Mouse (Mus musculus) ES-Bruce4 (cell line): ENCODE measurements at regions not wholly inside any gene's neighbourhood (a gene's known extent, or its start where the extent isn't known, plus 50 kb on each side); places are given as distances from the start of the nearest gene placed in this dataset.

Experiments used
- H3K27ac ChIP-seq: 2 replicates; pipeline ENCODE4 v1.5.1; 2012; ENCODE audit warnings: low read length, inconsistent platforms; ENCODE audit not compliant: insufficient read depth
- H3K27me3 ChIP-seq: 2 replicates; pipeline ENCODE4 v1.6.1; 2012; ENCODE audit warnings: mild to moderate bottlenecking, low read length, inconsistent platforms; ENCODE audit not compliant: control insufficient read depth, poor library complexity, insufficient read depth, severe bottlenecking
- H3K36me3 ChIP-seq: 2 replicates; pipeline ENCODE4 v1.6.1; 2012; ENCODE audit warnings: inconsistent platforms, mild to moderate bottlenecking, low read length, moderate library complexity; ENCODE audit not compliant: control insufficient read depth, poor library complexity, insufficient read depth, severe bottlenecking
- H3K4me1 ChIP-seq: one replicate; pipeline ENCODE4 v1.8.1; 2011; ENCODE audit warnings: low read length; ENCODE audit not compliant: control insufficient read depth, insufficient read depth
- H3K4me3 ChIP-seq: 2 replicates; pipeline ENCODE4 v1.5.1; 2011; ENCODE audit warnings: low read depth, mild to moderate bottlenecking, low read length
- H3K9ac ChIP-seq: 2 replicates; pipeline ENCODE4 v1.6.1; 2012; ENCODE audit warnings: low read depth, mild to moderate bottlenecking, inconsistent platforms; ENCODE audit not compliant: poor library complexity, severe bottlenecking
- H3K9me3 ChIP-seq: replicated peaks from 2 replicates; pipeline ENCODE4 v1.6.1; 2012; ENCODE audit warnings: mild to moderate bottlenecking, low read length, inconsistent platforms; ENCODE audit not compliant: control insufficient read depth, poor library complexity, insufficient read depth, severe bottlenecking
- CTCF ChIP-seq: IDR thresholded peaks from one replicate; pipeline ENCODE4 v1.8.1; 2011; ENCODE audit warnings: low read depth, low read length
- EP300 ChIP-seq: IDR thresholded peaks from 2 replicates; pipeline ENCODE4 v1.6.1; 2011; ENCODE audit warnings: low read depth, low read length; ENCODE audit not compliant: insufficient read depth
- POLR2A ChIP-seq: IDR thresholded peaks from one replicate; pipeline ENCODE4 v1.8.1; 2011; ENCODE audit warnings: low read length; ENCODE audit not compliant: insufficient read depth

- H3K36me3 ChIP-seq: no peaks in the 10 kb centered on the region
- no peak overlapping the region for H3K27ac ChIP-seq
- no peaks in the 10 kb centered on the region for H3K4me1 ChIP-seq
- H3K9ac ChIP-seq: no peak overlapping the region
- H3K27me3 ChIP-seq: no peaks in the 10 kb centered on the region
- no peak overlapping the region for H3K4me3 ChIP-seq
- TF ChIP-seq POLR2A (no peak), EP300 (no peak), CTCF (no peak)
- H3K9me3 ChIP-seq: no peaks in the 10 kb centered on the region
Observed at GRCm38 (mm10) chr6:13006596-13006995, 63.0 kb upstream of the Tmem106b start.

GRCm38 (mm10) chr6:12994701-12995100 is 74.9 kb upstream of the Tmem106b start:
- Histone ChIP-seq H3K27me3 (no peaks in the 10 kb centered on the region), H3K36me3 (no peaks in the 10 kb centered on the region), H3K9me3 (no peaks in the 10 kb centered on the region), H3K4me1 (no peaks in the 10 kb centered on the region), H3K27ac (no peak overlapping the region), H3K9ac (no peak overlapping the region), H3K4me3 (no peak overlapping the region)
- no peak for TF ChIP-seq POLR2A
- TF ChIP-seq CTCF: no peak
- TF ChIP-seq EP300: no peak

- Histone ChIP-seq H3K36me3 (no peaks in the 10 kb centered on the region), H3K4me1 (no peaks in the 10 kb centered on the region), H3K27me3 (no peaks in the 10 kb centered on the region), H3K9me3 (no peaks in the 10 kb centered on the region), H3K4me3 (no peak overlapping the region), H3K27ac (no peak overlapping the region), H3K9ac (no peak overlapping the region)
- TF ChIP-seq POLR2A (no peak), CTCF (no peak), EP300 (no peak)
Observed at GRCm38 (mm10) chr6:12993772-12994171, 75.8 kb upstream of the Tmem106b start.

GRCm38 (mm10) chr6:12977184-12977897 is 92.2 kb upstream of the Tmem106b start:
- Histone ChIP-seq H3K36me3 (no peaks in the 10 kb centered on the region), H3K27ac (no peak overlapping the region), H3K4me3 (no peak overlapping the region), H3K27me3 (no peaks in the 10 kb centered on the region), H3K9me3 (no peaks in the 10 kb centered on the region), H3K4me1 (no peaks in the 10 kb centered on the region), H3K9ac (no peak overlapping the region)
- no peak for TF ChIP-seq POLR2A

GRCm38 (mm10) chr6:12971604-12972003 is 98.0 kb upstream of the Tmem106b start:
- Histone ChIP-seq H3K36me3 (no peaks in the 10 kb centered on the region), H3K9ac (no peak overlapping the region), H3K4me3 (no peak overlapping the region), H3K9me3 (no peaks in the 10 kb centered on the region), H3K27me3 (no peaks in the 10 kb centered on the region), H3K27ac (no peak overlapping the region), H3K4me1 (no peaks in the 10 kb centered on the region)
- TF ChIP-seq POLR2A: no peak
- TF ChIP-seq CTCF: no peak

- Histone ChIP-seq H3K27ac (no peak overlapping the region), H3K9ac (no peak overlapping the region), H3K4me3 (no peak overlapping the region), H3K27me3 (no peaks in the 10 kb centered on the region), H3K4me1 (no peaks in the 10 kb centered on the region), H3K36me3 (no peaks in the 10 kb centered on the region), H3K9me3 (no peaks in the 10 kb centered on the region)
- no peak for TF ChIP-seq POLR2A
- TF ChIP-seq EP300: no peak
- TF ChIP-seq CTCF: no peak
Observed at GRCm38 (mm10) chr6:12967291-12967690, 102.3 kb upstream of the Tmem106b start.
